Mouse (Mus musculus): ENCODE results near the gene Tdrd1. TPM values are rescaled to one million over a fixed set of nuclear protein-coding genes. Genes with fewer than 3 reads are reported as not detected.
A peak's percentile ranks its signal among the peaks of the same experiment; 100 is the strongest.

The Tdrd1 gene
- total RNA-seq, 2 experiments from 2014 or later, result 0.07 TPM; not detected in 1

DNA sequence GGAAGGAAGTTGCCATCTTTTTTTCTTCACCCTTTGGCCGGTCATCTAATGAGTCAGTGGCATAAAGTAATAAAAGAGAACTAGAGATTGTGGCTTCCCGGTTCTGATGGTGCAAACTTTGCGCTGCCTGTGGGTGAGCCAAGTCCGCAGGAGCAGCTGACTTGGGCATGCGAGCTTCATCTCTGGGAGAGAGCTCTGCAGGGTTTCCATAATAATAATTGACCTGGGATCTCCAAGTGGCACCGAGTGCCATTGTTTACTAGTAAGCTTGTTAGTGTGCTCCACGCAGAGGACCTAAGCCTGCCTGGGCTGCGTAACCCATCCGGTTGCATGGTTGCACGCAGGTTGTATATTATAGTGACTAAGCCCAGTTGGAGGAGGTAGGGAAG, 3.6 kb upstream of the Tdrd1 start:
- ATAC-seq (ENCODE audit: poor library complexity, severe bottlenecking), result peak; percentile 69

- no peak for ATAC-seq (ENCODE audit: poor library complexity, severe bottlenecking)
Observed at GRCm38 (mm10) chr19:56828305-56828704, 2.3 kb downstream of the Tdrd1 start.

DNA sequence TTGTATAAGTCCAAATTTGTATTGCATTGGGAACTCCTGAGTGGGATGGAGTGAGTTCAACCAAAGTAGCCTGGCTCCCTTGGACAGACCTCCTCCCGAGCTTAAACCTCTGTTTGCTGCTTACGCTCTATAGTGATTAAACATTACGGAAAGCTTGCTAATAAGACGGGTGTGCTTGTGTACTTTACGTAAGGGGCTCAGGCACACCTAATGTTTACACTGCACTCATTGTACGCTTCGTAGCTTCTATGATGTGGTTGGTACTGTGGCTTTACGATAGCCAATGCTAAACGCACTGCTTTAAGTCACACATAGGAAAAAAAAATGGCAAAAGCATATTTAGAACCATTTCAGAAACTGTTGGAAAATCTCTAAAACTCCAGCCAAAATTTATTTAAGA, 3.3 kb downstream of the Tdrd1 start:
- no peak for ATAC-seq (ENCODE audit: poor library complexity, severe bottlenecking)

DNA sequence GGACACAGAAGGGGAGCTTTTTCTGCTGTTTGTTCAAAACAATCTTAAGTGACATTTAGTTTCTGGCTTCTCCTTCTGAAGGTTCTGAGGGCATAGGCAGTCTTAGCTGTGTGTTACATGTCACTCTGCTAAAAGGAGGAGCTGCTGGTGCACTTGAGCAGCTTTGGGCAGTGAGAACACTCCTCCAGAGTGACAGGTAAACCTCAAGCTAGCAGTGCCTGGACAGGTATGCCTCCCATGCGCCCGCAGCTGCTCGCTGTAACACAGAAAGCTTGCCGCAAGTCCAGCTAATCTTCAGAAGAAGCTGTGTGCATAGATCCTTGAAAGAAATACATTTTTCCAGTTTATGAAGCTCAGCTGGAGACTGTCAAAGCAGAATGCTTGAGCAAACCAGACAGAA, 4.2 kb downstream of the Tdrd1 start:
- no peak for ATAC-seq (ENCODE audit: poor library complexity, severe bottlenecking)

- ATAC-seq (ENCODE audit: poor library complexity, severe bottlenecking), result no peak
Observed at GRCm38 (mm10) chr19:56835340-56835739, 9.3 kb downstream of the Tdrd1 start.

DNA sequence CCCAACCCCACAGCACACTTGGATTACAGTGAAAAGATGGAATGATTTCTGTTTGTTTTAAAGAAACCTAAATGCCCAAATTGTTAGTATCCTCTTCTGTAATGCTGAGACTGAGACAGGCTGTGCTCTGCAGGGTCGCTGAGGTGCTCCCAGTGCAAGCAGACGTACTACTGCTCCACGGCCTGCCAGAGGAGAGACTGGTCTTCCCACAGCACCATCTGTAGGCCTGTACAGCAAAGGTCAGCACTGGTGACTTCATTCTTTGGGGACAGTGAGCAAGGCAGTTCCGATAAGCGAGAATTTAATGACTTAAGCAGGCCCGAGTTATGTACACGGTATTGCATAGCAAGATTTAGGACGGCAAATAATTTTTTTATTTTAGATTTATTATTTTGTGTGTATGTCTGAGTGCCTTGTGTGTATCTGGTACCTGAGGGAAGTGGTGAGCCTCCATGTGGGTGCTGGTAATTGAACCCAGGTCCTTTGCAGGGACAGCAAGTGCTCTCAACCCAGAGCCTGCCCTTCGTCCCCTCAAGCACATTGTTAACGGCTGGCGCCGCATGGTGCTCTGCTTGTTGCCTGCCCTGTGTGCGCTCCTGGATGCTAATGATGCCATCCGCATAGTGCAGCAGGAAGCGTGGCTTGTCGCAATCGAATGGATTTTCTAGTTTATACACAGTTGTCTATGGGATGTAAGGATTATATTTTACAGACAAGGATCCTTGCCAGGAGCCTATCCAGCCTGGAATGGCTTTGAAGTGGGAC, 13.1 kb downstream of the Tdrd1 start:
- ATAC-seq (ENCODE audit: poor library complexity, severe bottlenecking), result no peak

DNA sequence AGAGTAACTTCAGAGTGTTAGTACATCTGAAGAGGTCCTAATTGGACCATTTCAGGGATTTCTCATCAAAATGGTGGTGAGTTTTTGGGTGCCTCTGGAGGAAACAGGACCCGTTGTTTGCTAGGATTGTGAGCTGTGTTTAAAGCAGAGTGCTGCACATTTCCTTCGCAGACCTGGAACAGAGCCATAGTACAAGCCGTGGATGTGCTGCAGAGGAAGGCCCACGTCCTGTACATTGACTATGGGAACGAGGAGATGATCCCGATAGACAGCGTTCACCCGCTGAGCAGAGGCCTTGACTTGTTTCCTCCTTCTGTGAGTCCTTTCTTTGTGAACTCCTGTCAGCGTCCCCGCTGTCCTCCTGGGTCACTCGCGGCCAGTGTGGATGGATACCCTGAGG, 17.0 kb downstream of the Tdrd1 start:
- ATAC-seq (ENCODE audit: poor library complexity, severe bottlenecking), result no peak

DNA sequence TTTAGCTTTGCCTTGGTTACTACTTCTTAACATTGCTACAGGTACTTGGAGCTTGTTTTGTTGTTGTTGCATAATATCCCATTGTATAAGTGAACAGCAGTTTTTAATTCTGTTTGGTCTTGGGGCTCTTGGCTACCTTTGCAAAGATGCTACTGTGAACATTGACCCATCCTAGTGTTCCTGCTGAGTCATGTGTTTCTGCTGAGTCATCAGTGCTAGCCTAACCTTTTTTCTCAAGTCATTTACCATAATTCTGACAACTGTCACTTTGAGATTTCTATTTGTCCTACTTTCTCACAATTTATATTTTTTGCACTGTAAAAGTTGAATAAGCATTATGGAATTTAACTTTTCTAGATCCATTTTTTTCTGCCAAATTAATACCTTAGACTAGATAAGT, 26.6 kb downstream of the Tdrd1 start:
- no peak for ATAC-seq (ENCODE audit: poor library complexity, severe bottlenecking)

- ATAC-seq (ENCODE audit: poor library complexity, severe bottlenecking), result no peak
Observed at GRCm38 (mm10) chr19:56856455-56856854, 30.4 kb downstream of the Tdrd1 start.

- no peak for ATAC-seq (ENCODE audit: poor library complexity, severe bottlenecking)
Observed at GRCm38 (mm10) chr19:56867701-56868100, 41.7 kb downstream of the Tdrd1 start.

DNA sequence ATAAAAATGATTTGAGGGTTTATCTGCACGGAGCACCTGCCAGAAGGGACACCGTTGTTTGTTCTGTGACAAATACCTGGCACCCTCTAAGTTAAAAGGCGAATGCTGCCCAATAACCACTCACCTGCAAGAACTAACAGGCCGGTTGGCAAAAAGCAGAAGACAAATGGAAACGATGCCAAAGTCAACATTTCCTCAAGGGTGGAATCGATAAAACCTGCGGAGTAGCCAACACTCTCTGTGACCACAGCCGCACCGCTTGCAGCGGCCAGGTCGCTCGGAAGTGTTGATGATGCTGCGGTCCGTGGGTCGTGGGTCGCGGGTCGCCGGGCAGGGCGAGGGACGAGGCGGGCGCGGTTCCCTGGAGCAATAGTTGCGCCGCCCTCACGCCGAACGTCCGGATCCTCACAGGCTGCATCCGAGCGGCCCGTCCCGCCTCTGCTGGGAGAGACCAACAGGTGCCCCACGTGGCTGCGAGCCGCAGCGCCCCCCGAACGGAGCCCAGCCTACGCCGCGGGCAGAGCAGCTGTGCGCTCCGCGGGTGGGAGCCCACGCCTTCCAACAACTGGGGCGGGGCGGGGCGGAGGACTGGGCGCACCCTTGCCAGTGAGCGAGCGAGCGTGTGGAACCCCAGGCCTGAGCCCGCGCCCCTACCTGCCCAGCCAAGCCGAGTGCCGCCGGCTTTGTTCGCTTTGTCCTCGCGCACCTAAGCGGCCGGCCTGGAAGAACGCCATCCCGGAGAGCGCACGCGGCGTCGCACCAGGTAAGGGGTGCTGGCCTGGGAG, 48.0 kb downstream of the Tdrd1 start, which contains the start of gene Vwa2:
Vwa2 (plus strand) TSS at position 434 of the 785 bp plus-strand sequence.
- ATAC-seq (ENCODE audit: poor library complexity, severe bottlenecking), result no peak

- no peak for ATAC-seq (ENCODE audit: poor library complexity, severe bottlenecking)
Observed at GRCm38 (mm10) chr19:56874601-56875315, 48.7 kb downstream of the Tdrd1 start.

- ATAC-seq (ENCODE audit: poor library complexity, severe bottlenecking), result no peak
Observed at GRCm38 (mm10) chr19:56877364-56877763, 51.4 kb downstream of the Tdrd1 start.

GRCm38 (mm10) chr19:56887879-56888278, 61.9 kb downstream of the Tdrd1 start:
- no peak for ATAC-seq (ENCODE audit: poor library complexity, severe bottlenecking)

DNA sequence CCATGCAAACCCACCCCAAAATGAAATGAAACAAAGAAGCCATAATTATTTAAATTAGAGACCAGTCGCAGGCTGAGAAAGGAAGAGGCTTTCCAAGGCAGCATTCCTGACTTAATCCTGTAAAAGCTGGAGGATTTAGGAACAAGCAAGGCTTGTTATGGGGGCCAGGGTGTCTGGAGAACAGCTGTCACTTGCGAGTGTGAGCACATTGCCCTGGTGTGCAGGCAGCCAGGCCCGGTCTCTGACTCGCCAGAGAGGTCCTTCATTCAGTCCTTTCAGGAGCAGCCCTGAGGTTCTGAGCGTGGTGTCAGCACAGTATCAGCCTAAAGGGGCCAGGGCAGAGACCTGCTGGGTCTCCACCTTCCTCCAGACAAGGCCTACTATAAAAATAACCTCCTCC, 62.6 kb downstream of the Tdrd1 start:
- ATAC-seq (ENCODE audit: poor library complexity, severe bottlenecking), result no peak

DNA sequence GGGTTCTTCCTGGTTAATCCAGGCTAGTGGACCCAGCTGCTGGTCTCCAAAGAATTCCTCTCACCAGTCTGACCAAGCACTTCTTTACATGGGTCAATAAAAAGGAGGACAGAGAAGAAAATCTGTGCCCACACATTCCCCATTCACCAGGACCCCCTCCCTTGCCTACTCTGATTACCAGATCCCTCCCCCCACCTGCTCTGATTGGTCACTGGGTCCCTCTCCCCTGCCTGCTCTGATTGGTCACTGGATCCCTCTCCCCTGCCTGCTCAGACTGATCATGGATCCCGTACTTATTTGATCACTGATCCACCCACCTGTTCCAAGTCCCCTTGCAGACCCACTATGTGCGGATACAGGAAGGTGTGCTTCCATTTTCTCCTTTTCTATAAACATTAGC, 65.4 kb downstream of the Tdrd1 start:
- ATAC-seq (ENCODE audit: poor library complexity, severe bottlenecking), result no peak

GRCm38 (mm10) chr19:56892586-56892985, 66.6 kb downstream of the Tdrd1 start:
- ATAC-seq (ENCODE audit: poor library complexity, severe bottlenecking), result no peak

DNA sequence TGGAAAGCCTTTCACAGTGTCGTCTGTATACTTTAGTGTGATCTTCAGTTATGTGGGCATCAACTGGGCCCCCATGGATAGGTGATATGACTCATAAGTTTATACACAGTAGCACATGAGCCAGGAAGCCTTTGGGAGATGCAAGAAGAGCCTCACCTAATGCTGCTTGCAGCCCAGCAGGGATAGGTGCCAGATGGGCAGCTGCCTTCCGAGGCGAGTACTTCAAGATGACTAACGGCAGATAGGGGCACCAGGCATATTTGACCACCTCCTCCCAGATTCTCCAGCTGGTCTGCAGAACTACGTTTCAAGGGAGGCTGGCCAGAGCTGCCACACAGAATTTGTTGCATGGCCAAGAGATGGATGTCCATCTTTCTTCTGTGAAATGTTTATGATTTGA, 67.3 kb downstream of the Tdrd1 start:
- no peak for ATAC-seq (ENCODE audit: poor library complexity, severe bottlenecking)

- ATAC-seq (ENCODE audit: poor library complexity, severe bottlenecking), result no peak
Observed at GRCm38 (mm10) chr19:56897654-56898053, 71.6 kb downstream of the Tdrd1 start.

DNA sequence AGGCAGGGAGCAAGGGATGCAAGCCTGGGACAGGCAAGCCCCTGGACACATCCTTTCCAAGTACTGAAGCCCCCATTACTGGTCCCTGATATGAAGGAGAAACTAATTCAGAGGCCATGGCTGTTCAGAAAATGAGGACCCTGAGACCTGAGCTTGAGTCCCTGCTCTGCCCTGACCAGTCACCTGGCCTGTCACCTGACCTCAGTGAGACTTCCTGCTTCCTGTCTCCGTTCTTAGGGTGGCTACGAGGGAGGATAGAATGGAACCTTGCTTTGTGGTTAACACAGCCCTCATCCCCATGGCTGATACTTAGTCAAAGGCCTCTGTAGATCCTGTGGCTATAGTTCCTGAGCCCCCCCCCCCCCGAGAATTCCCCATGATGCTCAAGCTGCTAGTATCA, 78.1 kb downstream of the Tdrd1 start:
- no peak for ATAC-seq (ENCODE audit: poor library complexity, severe bottlenecking)

DNA sequence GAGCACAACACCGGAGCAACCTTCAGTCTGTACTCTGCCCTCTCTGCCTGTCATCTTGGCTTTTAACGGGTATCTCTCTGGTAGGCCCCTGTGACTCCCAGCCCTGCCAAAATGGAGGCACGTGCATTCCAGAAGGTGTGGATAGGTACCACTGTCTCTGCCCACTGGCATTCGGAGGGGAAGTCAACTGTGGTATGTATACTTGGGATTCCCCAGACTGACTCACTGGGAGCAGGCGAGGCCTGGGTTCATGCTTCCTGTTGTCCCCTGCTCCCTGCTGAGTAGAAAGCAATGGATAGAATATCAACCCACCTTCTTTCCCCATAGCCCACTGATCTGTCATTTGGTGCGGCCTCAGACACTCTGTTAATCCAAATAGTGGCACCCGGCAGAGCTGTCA, 79.4 kb downstream of the Tdrd1 start:
- no peak for ATAC-seq (ENCODE audit: poor library complexity, severe bottlenecking)

DNA sequence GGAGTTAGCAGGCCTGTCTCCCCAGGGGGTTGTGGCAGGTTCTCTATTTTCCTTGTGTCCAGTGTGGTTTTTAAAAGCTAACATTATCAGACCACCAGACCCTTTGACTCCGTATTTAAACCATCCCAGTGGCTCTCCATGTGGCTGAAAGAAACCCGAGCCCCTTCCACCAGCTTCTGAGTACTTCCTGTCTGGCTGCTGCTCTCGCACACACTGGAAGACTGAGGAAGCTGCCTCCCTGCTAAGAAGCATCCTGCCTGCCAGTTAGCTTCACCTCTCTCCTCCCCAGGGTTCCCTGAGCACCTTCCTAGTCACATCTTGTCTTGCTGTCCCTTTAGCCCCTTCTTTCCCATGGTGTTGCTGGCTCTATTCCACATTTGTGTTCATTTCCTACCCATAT, 81.8 kb downstream of the Tdrd1 start:
- no peak for ATAC-seq (ENCODE audit: poor library complexity, severe bottlenecking)

Data from megakaryocyte, adult 5-6 weeks (primary cell).